Mouse (Mus musculus): ENCODE data around the gene Slc16a12. TPM values are rescaled to one million over a fixed set of nuclear protein-coding genes. Genes with fewer than 3 reads are reported as not detected.

The Slc16a12 gene
- polyA plus RNA-seq, 1 experiment: 3.8 TPM

GRCm38 (mm10) chr19:34714250-34714666 is 32.8 kb downstream of the Slc16a12 start:
- H3K4me3 ChIP-seq (ENCODE audit: insufficient read depth, low read length): no peak overlapping the region
- H3K4me1 ChIP-seq (ENCODE audit: control insufficient read depth, insufficient read depth, low read length): no peaks in the 10 kb centered on the region
- no peak overlapping the region for H3K27ac ChIP-seq (ENCODE audit: insufficient read depth, low read length)
- TF ChIP-seq CTCF (IDR thresholded peaks at IDR 0.05; ENCODE audit: borderline replicate concordance, insufficient read depth, low read length) (no peak), POLR2A (IDR thresholded peaks at IDR 0.05; ENCODE audit: low read depth, low read length) (no peak)

- Histone ChIP-seq H3K4me3 (ENCODE audit: insufficient read depth, low read length) (no peak overlapping the region), H3K27ac (ENCODE audit: insufficient read depth, low read length) (no peak overlapping the region), H3K4me1 (ENCODE audit: control insufficient read depth, insufficient read depth, low read length) (no peaks in the 10 kb centered on the region)
- TF ChIP-seq CTCF (IDR thresholded peaks at IDR 0.05; ENCODE audit: borderline replicate concordance, insufficient read depth, low read length) (no peak), POLR2A (IDR thresholded peaks at IDR 0.05; ENCODE audit: low read depth, low read length) (no peak)
Measured at GRCm38 (mm10) chr19:34712050-34712449, 35.0 kb downstream of the Slc16a12 start.

- no peak for TF ChIP-seq POLR2A (IDR thresholded peaks at IDR 0.05; ENCODE audit: low read depth, low read length)
- no peak for TF ChIP-seq CTCF (IDR thresholded peaks at IDR 0.05; ENCODE audit: borderline replicate concordance, insufficient read depth, low read length)
- H3K4me1 ChIP-seq (ENCODE audit: control insufficient read depth, insufficient read depth, low read length): 0 out of 2 replicates have a peak, but pooled peaks cover 3% of the 10 kb centered on the region
- no peak overlapping the region for H3K27ac ChIP-seq (ENCODE audit: insufficient read depth, low read length)
- no peak overlapping the region for H3K4me3 ChIP-seq (ENCODE audit: insufficient read depth, low read length)
Measured at GRCm38 (mm10) chr19:34708221-34708620, 38.9 kb downstream of the Slc16a12 start.

GRCm38 (mm10) chr19:34707571-34707970 is 39.5 kb downstream of the Slc16a12 start:
- no peak overlapping the region for H3K27ac ChIP-seq (ENCODE audit: insufficient read depth, low read length)
- TF ChIP-seq POLR2A (IDR thresholded peaks at IDR 0.05; ENCODE audit: low read depth, low read length): no peak
- no peak for TF ChIP-seq CTCF (IDR thresholded peaks at IDR 0.05; ENCODE audit: borderline replicate concordance, insufficient read depth, low read length)
- no peak overlapping the region for H3K4me3 ChIP-seq (ENCODE audit: insufficient read depth, low read length)
- H3K4me1 ChIP-seq (ENCODE audit: control insufficient read depth, insufficient read depth, low read length): 0 out of 2 replicates have a peak, but pooled peaks cover 3% of the 10 kb centered on the region

- no peak overlapping the region for H3K4me3 ChIP-seq (ENCODE audit: insufficient read depth, low read length)
- H3K27ac ChIP-seq (ENCODE audit: insufficient read depth, low read length): no peak overlapping the region
- H3K4me1 ChIP-seq (ENCODE audit: control insufficient read depth, insufficient read depth, low read length): 0 out of 2 replicates have a peak, but pooled peaks cover 3% of the 10 kb centered on the region
- TF ChIP-seq POLR2A (IDR thresholded peaks at IDR 0.05; ENCODE audit: low read depth, low read length) (no peak), CTCF (IDR thresholded peaks at IDR 0.05; ENCODE audit: borderline replicate concordance, insufficient read depth, low read length) (no peak)
Measured at GRCm38 (mm10) chr19:34706261-34706660, 40.8 kb downstream of the Slc16a12 start.

GRCm38 (mm10) chr19:34705141-34705540 is 41.9 kb downstream of the Slc16a12 start:
- Histone ChIP-seq H3K27ac (ENCODE audit: insufficient read depth, low read length) (no peak overlapping the region), H3K4me3 (ENCODE audit: insufficient read depth, low read length) (no peak overlapping the region), H3K4me1 (ENCODE audit: control insufficient read depth, insufficient read depth, low read length) (0 out of 2 replicates have a peak, but pooled peaks cover 3% of the 10 kb centered on the region)
- TF ChIP-seq CTCF (IDR thresholded peaks at IDR 0.05; ENCODE audit: borderline replicate concordance, insufficient read depth, low read length): no peak
- no peak for TF ChIP-seq POLR2A (IDR thresholded peaks at IDR 0.05; ENCODE audit: low read depth, low read length)

- Histone ChIP-seq H3K4me1 (ENCODE audit: control insufficient read depth, insufficient read depth, low read length) (no peaks in the 10 kb centered on the region), H3K4me3 (ENCODE audit: insufficient read depth, low read length) (no peak overlapping the region), H3K27ac (ENCODE audit: insufficient read depth, low read length) (no peak overlapping the region)
- no peak for TF ChIP-seq POLR2A (IDR thresholded peaks at IDR 0.05; ENCODE audit: low read depth, low read length)
- TF ChIP-seq CTCF (IDR thresholded peaks at IDR 0.05; ENCODE audit: borderline replicate concordance, insufficient read depth, low read length): no peak
Measured at GRCm38 (mm10) chr19:34699300-34699699, 47.8 kb downstream of the Slc16a12 start.

- Histone ChIP-seq H3K4me1 (ENCODE audit: control insufficient read depth, insufficient read depth, low read length) (no peaks in the 10 kb centered on the region), H3K4me3 (ENCODE audit: insufficient read depth, low read length) (no peak overlapping the region), H3K27ac (ENCODE audit: insufficient read depth, low read length) (no peak overlapping the region)
- TF ChIP-seq POLR2A (IDR thresholded peaks at IDR 0.05; ENCODE audit: low read depth, low read length) (no peak), CTCF (IDR thresholded peaks at IDR 0.05; ENCODE audit: borderline replicate concordance, insufficient read depth, low read length) (no peak)
Measured at GRCm38 (mm10) chr19:34698852-34699251, 48.2 kb downstream of the Slc16a12 start.

GRCm38 (mm10) chr19:34698432-34698831 is 48.7 kb downstream of the Slc16a12 start:
- no peak for TF ChIP-seq CTCF (IDR thresholded peaks at IDR 0.05; ENCODE audit: borderline replicate concordance, insufficient read depth, low read length)
- TF ChIP-seq POLR2A (IDR thresholded peaks at IDR 0.05; ENCODE audit: low read depth, low read length): no peak
- Histone ChIP-seq H3K27ac (ENCODE audit: insufficient read depth, low read length) (no peak overlapping the region), H3K4me3 (ENCODE audit: insufficient read depth, low read length) (no peak overlapping the region), H3K4me1 (ENCODE audit: control insufficient read depth, insufficient read depth, low read length) (no peaks in the 10 kb centered on the region)

- no peak for TF ChIP-seq CTCF (IDR thresholded peaks at IDR 0.05; ENCODE audit: borderline replicate concordance, insufficient read depth, low read length)
- no peak for TF ChIP-seq POLR2A (IDR thresholded peaks at IDR 0.05; ENCODE audit: low read depth, low read length)
- no peak overlapping the region for H3K4me3 ChIP-seq (ENCODE audit: insufficient read depth, low read length)
- no peak overlapping the region for H3K27ac ChIP-seq (ENCODE audit: insufficient read depth, low read length)
- no peaks in the 10 kb centered on the region for H3K4me1 ChIP-seq (ENCODE audit: control insufficient read depth, insufficient read depth, low read length)
Measured at GRCm38 (mm10) chr19:34697461-34697860, 49.6 kb downstream of the Slc16a12 start.

Measured in embryonic fibroblast, embryonic 13.5 days (primary cell).